Mouse (Mus musculus): ENCODE data around the gene Dicer1. TPM values are rescaled to one million over a fixed set of nuclear protein-coding genes. Genes with fewer than 3 reads are reported as not detected.

The Dicer1 gene
- total and polyA plus RNA-seq, 2 experiments from 2014 or later, result 28.7 to 38.7 TPM

- no peak for DNase-seq
- no peak overlapping the region for H3K4me2 ChIP-seq (ENCODE audit: low read depth)
- H3K27me3 ChIP-seq (ENCODE audit: insufficient read depth, low read length), result no peaks in the 10 kb centered on the region; the same call in 1 of the 2 replicates
- H3K4me3 ChIP-seq (ENCODE audit: low read depth, low read length), result no peak overlapping the region
- H3K9ac ChIP-seq, result no peak overlapping the region
- H3K9me3 ChIP-seq (ENCODE audit: low read length), result no peaks in the 10 kb centered on the region
- 70% methylated on average over 8 of the region's 8 CpGs for WGBS
- no peaks in the 10 kb centered on the region for H3K36me3 ChIP-seq (ENCODE audit: insufficient read depth)
- no peaks in the 10 kb centered on the region for H3K4me1 ChIP-seq (ENCODE audit: insufficient read depth)
- ATAC-seq, result no peak
- H3K27ac ChIP-seq (ENCODE audit: low read depth, low read length), result no peak overlapping the region
- no peak for TF ChIP-seq CTCF (IDR thresholded peaks at IDR 0.05; ENCODE audit: low read depth)
Observed at GRCm38 (mm10) chr12:104679819-104680132, 72.0 kb downstream of the Dicer1 start.

- Histone ChIP-seq H3K9me3 (ENCODE audit: low read length) (no peaks in the 10 kb centered on the region), H3K4me1 (ENCODE audit: insufficient read depth) (no peaks in the 10 kb centered on the region), H3K4me3 (ENCODE audit: low read depth, low read length) (no peak overlapping the region), H3K4me2 (ENCODE audit: low read depth) (peak overlapping the region; percentile 23), H3K27ac (ENCODE audit: low read depth, low read length) (no peak overlapping the region), H3K9ac (no peak overlapping the region), H3K36me3 (ENCODE audit: insufficient read depth) (no peaks in the 10 kb centered on the region), H3K27me3 (ENCODE audit: insufficient read depth, low read length) (no peaks in the 10 kb centered on the region; the same call in 1 of the 2 replicates)
- 20% methylated on average over 26 of the region's 26 CpGs for WGBS
- no peak for DNase-seq
- no peak for TF ChIP-seq CTCF (IDR thresholded peaks at IDR 0.05; ENCODE audit: low read depth)
- ATAC-seq, result no peak
Observed at GRCm38 (mm10) chr12:104679121-104679818, 72.5 kb downstream of the Dicer1 start.

- no peak for DNase-seq
- H3K4me2 ChIP-seq (ENCODE audit: low read depth), result no peak overlapping the region
- WGBS, result 22% methylated on average over 12 of the region's 14 CpGs
Observed at GRCm38 (mm10) chr12:104678462-104678861, 73.3 kb downstream of the Dicer1 start.

GRCm38 (mm10) chr12:104677371-104677924 is 74.3 kb downstream of the Dicer1 start:
- no peak for TF ChIP-seq CTCF (IDR thresholded peaks at IDR 0.05; ENCODE audit: low read depth)
- Histone ChIP-seq H3K4me1 (ENCODE audit: insufficient read depth) (no peaks in the 10 kb centered on the region), H3K27ac (ENCODE audit: low read depth, low read length) (no peak overlapping the region), H3K27me3 (ENCODE audit: insufficient read depth, low read length) (no peaks in the 10 kb centered on the region; the same call in 1 of the 2 replicates), H3K9me3 (ENCODE audit: low read length) (no peaks in the 10 kb centered on the region), H3K4me3 (ENCODE audit: low read depth, low read length) (no peak overlapping the region), H3K36me3 (ENCODE audit: insufficient read depth) (no peaks in the 10 kb centered on the region), H3K4me2 (ENCODE audit: low read depth) (no peak overlapping the region), H3K9ac (no peak overlapping the region)
- DNase-seq, result no peak
- WGBS, result 93% methylated on average over 9 of the region's 9 CpGs
- no peak for ATAC-seq

More at GRCm38 (mm10) chr12:104678462-104678861, 73.3 kb downstream of the Dicer1 start:
- ATAC-seq, result no peak
- Histone ChIP-seq H3K9me3 (ENCODE audit: low read length) (no peaks in the 10 kb centered on the region), H3K36me3 (ENCODE audit: insufficient read depth) (no peaks in the 10 kb centered on the region), H3K4me1 (ENCODE audit: insufficient read depth) (no peaks in the 10 kb centered on the region), H3K4me3 (ENCODE audit: low read depth, low read length) (no peak overlapping the region), H3K27ac (ENCODE audit: low read depth, low read length) (no peak overlapping the region), H3K9ac (no peak overlapping the region), H3K27me3 (ENCODE audit: insufficient read depth, low read length) (no peaks in the 10 kb centered on the region; the same call in 1 of the 2 replicates)
- TF ChIP-seq CTCF (IDR thresholded peaks at IDR 0.05; ENCODE audit: low read depth), result no peak

GRCm38 (mm10) chr12:104676535-104677370 is 75.0 kb downstream of the Dicer1 start:
- ATAC-seq (peak; percentile 61), DNase-seq (no peak)
- no peaks in the 10 kb centered on the region for H3K4me1 ChIP-seq (ENCODE audit: insufficient read depth)
- no peak overlapping the region for H3K4me3 ChIP-seq (ENCODE audit: low read depth, low read length)
- no peak overlapping the region for H3K4me2 ChIP-seq (ENCODE audit: low read depth)
- WGBS, result 73% methylated on average over 13 of the region's 13 CpGs
- no peak overlapping the region for H3K9ac ChIP-seq
- H3K27ac ChIP-seq (ENCODE audit: low read depth, low read length), result no peak overlapping the region
- no peaks in the 10 kb centered on the region for H3K9me3 ChIP-seq (ENCODE audit: low read length)
- no peaks in the 10 kb centered on the region; the same call in 1 of the 2 replicates for H3K27me3 ChIP-seq (ENCODE audit: insufficient read depth, low read length)
- no peak for TF ChIP-seq CTCF (IDR thresholded peaks at IDR 0.05; ENCODE audit: low read depth)
- H3K36me3 ChIP-seq (ENCODE audit: insufficient read depth), result no peaks in the 10 kb centered on the region

GRCm38 (mm10) chr12:104672976-104673375 is 78.8 kb downstream of the Dicer1 start:
- DNase-seq (no peak), ATAC-seq (no peak)
- no peaks in the 10 kb centered on the region for H3K27me3 ChIP-seq (ENCODE audit: insufficient read depth, low read length)
- no peak overlapping the region for H3K27ac ChIP-seq (ENCODE audit: low read depth, low read length)
- no peaks in the 10 kb centered on the region for H3K9me3 ChIP-seq (ENCODE audit: low read length)
- no peaks in the 10 kb centered on the region for H3K36me3 ChIP-seq (ENCODE audit: insufficient read depth)
- H3K4me1 ChIP-seq (ENCODE audit: insufficient read depth), result no peaks in the 10 kb centered on the region
- WGBS, result 74% methylated on average over 5 of the region's 5 CpGs
- H3K4me2 ChIP-seq (ENCODE audit: low read depth), result no peak overlapping the region
- H3K9ac ChIP-seq, result no peak overlapping the region
- H3K4me3 ChIP-seq (ENCODE audit: low read depth, low read length), result no peak overlapping the region
- TF ChIP-seq CTCF (IDR thresholded peaks at IDR 0.05; ENCODE audit: low read depth), result no peak

GRCm38 (mm10) chr12:104672406-104672805 is 79.3 kb downstream of the Dicer1 start:
- Histone ChIP-seq H3K4me3 (ENCODE audit: low read depth, low read length) (no peak overlapping the region), H3K27ac (ENCODE audit: low read depth, low read length) (no peak overlapping the region), H3K9ac (no peak overlapping the region), H3K4me1 (ENCODE audit: insufficient read depth) (no peaks in the 10 kb centered on the region), H3K27me3 (ENCODE audit: insufficient read depth, low read length) (no peaks in the 10 kb centered on the region), H3K36me3 (ENCODE audit: insufficient read depth) (no peaks in the 10 kb centered on the region), H3K9me3 (ENCODE audit: low read length) (no peaks in the 10 kb centered on the region), H3K4me2 (ENCODE audit: low read depth) (no peak overlapping the region)
- DNase-seq (no peak), ATAC-seq (no peak)
- 78% methylated on average over 10 of the region's 10 CpGs for WGBS
- TF ChIP-seq CTCF (IDR thresholded peaks at IDR 0.05; ENCODE audit: low read depth), result no peak

All from forebrain, postnatal 0 days (tissue).